Mouse (Mus musculus): ENCODE measurements around the gene Copz2. TPM values are rescaled to one million over a fixed set of nuclear protein-coding genes. Genes with fewer than 3 reads are reported as not detected.

Copz2 gene
- polyA plus RNA-seq, 1 experiment from 2014 or later: 105 TPM

DNA sequence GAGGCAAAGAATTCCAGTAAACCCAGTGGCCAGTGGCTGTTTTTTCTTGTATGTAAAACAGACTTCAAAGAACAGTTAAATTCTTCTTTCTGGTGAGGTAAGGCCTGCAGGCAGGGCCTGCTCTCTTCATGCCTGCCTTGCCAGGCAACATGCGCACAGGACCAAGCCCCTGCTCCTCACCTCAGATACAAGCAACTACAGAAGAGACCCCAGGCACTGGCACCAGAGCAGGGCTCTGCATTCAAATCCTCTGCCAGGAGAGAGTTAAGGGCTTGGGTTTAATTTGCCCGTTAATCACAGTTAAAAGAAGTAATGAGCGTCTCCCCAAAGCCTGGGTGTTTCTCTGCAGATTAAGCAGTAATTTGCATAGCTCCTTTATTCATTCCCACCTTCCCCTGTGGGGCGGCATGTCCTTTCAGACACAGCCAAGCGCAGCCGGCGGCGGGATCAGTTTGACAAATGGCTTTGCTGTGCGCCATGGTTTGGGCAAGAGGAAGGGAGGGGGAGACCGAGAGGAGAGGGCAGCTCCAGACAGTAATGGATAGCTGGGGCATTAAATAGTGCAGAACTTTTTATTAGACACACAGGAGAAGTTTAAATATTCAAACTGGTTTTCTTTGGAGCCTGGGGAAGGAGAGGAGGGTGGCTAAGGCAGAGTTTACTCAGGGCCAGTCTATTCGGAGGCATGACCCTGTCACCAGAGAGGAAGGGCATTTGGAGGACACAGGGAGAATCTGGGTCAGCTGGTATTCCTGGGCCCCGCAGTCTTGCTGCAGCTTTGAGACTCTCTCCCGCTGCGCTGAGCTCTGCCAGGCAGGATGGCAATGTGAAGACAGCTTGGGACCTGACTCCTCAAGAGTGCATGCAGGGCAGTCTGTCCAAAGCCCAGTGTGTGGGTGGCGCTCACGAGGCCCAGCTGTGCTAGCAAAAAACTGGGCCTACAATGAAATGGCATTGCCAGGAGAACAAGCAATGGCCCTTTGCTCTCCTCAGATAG lies 53.3 kb downstream of the Copz2 start:
- H3K4me1 ChIP-seq (ENCODE audit: insufficient read depth, low read depth, low read length): no peaks in the 10 kb centered on the region
- ATAC-seq (no peak), DNase-seq (ENCODE audit: low spot score) (no peak)
- TF ChIP-seq CTCF (IDR thresholded peaks at IDR 0.05) (no peak), EP300 (IDR thresholded peaks at IDR 0.05) (no peak)
- H3K36me3 ChIP-seq (ENCODE audit: insufficient read depth, low read length): 0 out of 2 replicates have a peak, but pooled peaks cover 2% of the 10 kb centered on the region
- H3K4me2 ChIP-seq (replicated peaks; ENCODE audit: low read depth, low read length): no peak overlapping the region
- WGBS: 27% methylated on average over 16 of the region's 16 CpGs
- no peak overlapping the region for H3K27ac ChIP-seq (ENCODE audit: low read length)
- no peaks in the 10 kb centered on the region for H3K9me3 ChIP-seq (ENCODE audit: low read length)
- H3K4me3 ChIP-seq (ENCODE audit: low read depth, low read length): no peak overlapping the region
- H3K27me3 ChIP-seq (replicated peaks; ENCODE audit: insufficient read depth, low read length): no peaks in the 10 kb centered on the region
- H3K9ac ChIP-seq (replicated peaks; ENCODE audit: low read depth): no peak overlapping the region

DNA sequence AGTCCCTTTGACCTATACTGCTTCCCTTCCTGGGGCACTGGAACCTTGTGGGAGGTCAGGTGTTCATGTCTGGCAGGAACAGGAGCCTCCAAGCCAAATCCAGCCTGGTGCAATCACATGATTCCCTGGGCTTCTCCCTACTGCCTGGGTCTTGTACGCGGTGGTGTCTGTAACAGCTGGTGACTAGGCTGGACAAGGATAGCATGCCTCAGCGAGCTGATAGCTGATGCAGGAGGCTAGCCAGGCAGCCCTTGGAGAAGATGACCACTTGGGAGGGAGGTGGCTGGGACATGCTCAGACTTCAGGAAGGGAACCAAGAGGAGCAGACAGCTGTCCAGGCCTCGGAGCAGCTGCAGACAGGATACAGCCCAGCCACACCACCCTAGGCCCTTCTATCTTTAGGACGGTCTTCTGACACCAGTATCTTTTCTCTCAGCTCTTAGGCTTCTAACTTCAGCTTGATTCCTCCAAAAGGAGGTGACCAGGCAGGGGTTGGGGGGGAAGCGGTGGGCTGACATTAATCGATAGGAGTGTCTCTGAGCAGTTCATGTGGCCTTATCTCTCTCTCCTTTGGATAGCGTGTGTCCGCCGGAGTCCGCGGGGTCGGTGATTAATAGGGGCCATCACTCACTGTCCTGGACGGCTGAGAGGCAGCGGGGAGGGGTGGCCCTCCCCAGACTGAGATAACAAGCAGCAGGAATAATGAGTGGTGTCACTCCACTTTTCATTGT lies 56.9 kb downstream of the Copz2 start:
- ATAC-seq: peak; percentile 27; the same call in 1 of the 2 replicates
- TF ChIP-seq CTCF (IDR thresholded peaks at IDR 0.05) (no peak), EP300 (IDR thresholded peaks at IDR 0.05) (no peak)
- Histone ChIP-seq H3K27ac (ENCODE audit: low read length) (no peak overlapping the region), H3K9me3 (ENCODE audit: low read length) (no peaks in the 10 kb centered on the region), H3K4me3 (ENCODE audit: low read depth, low read length) (no peak overlapping the region), H3K36me3 (ENCODE audit: insufficient read depth, low read length) (0 out of 2 replicates have a peak, but pooled peaks cover 7% of the 10 kb centered on the region), H3K9ac (replicated peaks; ENCODE audit: low read depth) (no peak overlapping the region), H3K27me3 (replicated peaks; ENCODE audit: insufficient read depth, low read length) (no peaks in the 10 kb centered on the region), H3K4me2 (replicated peaks; ENCODE audit: low read depth, low read length) (no peak overlapping the region), H3K4me1 (ENCODE audit: insufficient read depth, low read depth, low read length) (no peaks in the 10 kb centered on the region)
- 43% methylated on average over 15 of the region's 15 CpGs for WGBS
- no peak for DNase-seq (ENCODE audit: low spot score)

DNA sequence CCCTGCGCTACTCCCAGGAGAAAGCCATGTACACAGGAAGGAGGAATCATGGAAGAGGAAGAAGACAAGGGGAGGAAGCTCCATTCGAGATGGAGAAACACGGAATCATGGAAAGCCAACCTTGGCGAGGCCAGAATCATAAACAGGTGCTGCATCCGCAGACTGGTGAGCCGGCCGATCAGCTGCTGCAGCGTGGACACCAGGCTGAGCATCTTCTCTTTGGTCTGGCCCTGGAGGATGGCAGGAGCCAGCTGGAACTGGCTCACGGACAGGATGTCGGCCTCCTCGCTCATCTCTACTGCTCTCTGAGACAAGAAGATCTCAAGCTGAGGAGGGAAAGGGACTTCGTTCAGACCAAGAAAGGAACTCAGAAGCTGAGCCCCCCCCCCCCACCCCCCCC lies 58.9 kb downstream of the Copz2 start:
- Histone ChIP-seq H3K36me3 (ENCODE audit: insufficient read depth, low read length) (0 out of 2 replicates have a peak, but pooled peaks cover 7% of the 10 kb centered on the region), H3K4me3 (ENCODE audit: low read depth, low read length) (no peak overlapping the region), H3K9ac (replicated peaks; ENCODE audit: low read depth) (no peak overlapping the region), H3K4me1 (ENCODE audit: insufficient read depth, low read depth, low read length) (no peaks in the 10 kb centered on the region), H3K27ac (ENCODE audit: low read length) (no peak overlapping the region), H3K27me3 (replicated peaks; ENCODE audit: insufficient read depth, low read length) (no peaks in the 10 kb centered on the region), H3K4me2 (replicated peaks; ENCODE audit: low read depth, low read length) (no peak overlapping the region), H3K9me3 (ENCODE audit: low read length) (no peaks in the 10 kb centered on the region)
- ATAC-seq: no peak
- 86% methylated on average over 12 of the region's 12 CpGs for WGBS
- DNase-seq (ENCODE audit: low spot score): no peak
- TF ChIP-seq CTCF (IDR thresholded peaks at IDR 0.05) (no peak), EP300 (IDR thresholded peaks at IDR 0.05) (no peak)

DNA sequence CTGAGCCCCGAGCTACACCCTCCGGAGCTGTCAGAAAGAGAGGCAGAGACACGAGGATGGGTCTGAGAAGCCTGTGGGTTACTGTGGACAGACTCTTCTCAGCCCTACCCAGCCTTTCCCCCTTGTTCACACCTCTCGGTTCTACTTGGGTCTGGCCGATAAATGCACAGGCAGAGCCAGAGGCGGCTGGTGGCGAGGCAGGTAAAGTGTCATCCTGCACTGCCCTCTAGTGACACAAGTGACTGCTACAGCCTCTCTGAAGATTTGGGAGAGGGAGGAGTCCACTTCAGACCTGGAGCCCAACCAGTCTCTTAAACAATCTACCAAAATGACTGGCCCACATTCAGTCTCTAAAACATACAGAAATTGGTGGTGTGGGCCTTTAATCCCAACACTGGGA lies 60.3 kb downstream of the Copz2 start:
- ATAC-seq: peak; percentile 82
- H3K9ac ChIP-seq (replicated peaks; ENCODE audit: low read depth): no peak overlapping the region

More for the DNA sequence above, 60.3 kb downstream of the Copz2 start:
- TF ChIP-seq CTCF (IDR thresholded peaks at IDR 0.05) (peak; percentile 94), EP300 (IDR thresholded peaks at IDR 0.05) (no peak)
- Histone ChIP-seq H3K36me3 (ENCODE audit: insufficient read depth, low read length) (0 out of 2 replicates have a peak, but pooled peaks cover 7% of the 10 kb centered on the region), H3K4me2 (replicated peaks; ENCODE audit: low read depth, low read length) (no peak overlapping the region), H3K27me3 (replicated peaks; ENCODE audit: insufficient read depth, low read length) (no peaks in the 10 kb centered on the region), H3K27ac (ENCODE audit: low read length) (no peak overlapping the region), H3K4me1 (ENCODE audit: insufficient read depth, low read depth, low read length) (0 out of 2 replicates have a peak, but pooled peaks cover 2% of the 10 kb centered on the region), H3K9me3 (ENCODE audit: low read length) (no peaks in the 10 kb centered on the region), H3K4me3 (ENCODE audit: low read depth, low read length) (no peak overlapping the region)
- DNase-seq (ENCODE audit: low spot score): peak; percentile 92
- 27% methylated on average over 7 of the region's 7 CpGs for WGBS

MicroRNA genes within 50 kb of the gene (microRNA counts, 519-probe panel; counts per million panel counts)
- 6,240 counts per million, percentile 81 among the panel's probes with 10 or more counts for microRNA mmu-miR-152

Small RNA genes within 50 kb of the gene (microRNA-seq; reads per million reads assigned to microRNA genes)
- 306 reads per million, percentile 61 among the genes with 10 or more reads in this experiment for gene Mir152

Other genes starting within 250 kb of the Copz2 start
- 18.4 and 18.7 TPM in 2 replicates for gene Snx11, start 72.3 kb upstream of the Copz2 start, polyA plus RNA-seq (2015; fragmentation: Nextera tagmentation; extraction: Ambion mirVana)
- gene Cbx1, start 60.7 kb upstream of the Copz2 start, polyA plus RNA-seq (2015; fragmentation: Nextera tagmentation; extraction: Ambion mirVana): 48.6 and 54.0 TPM in 2 replicates
- 51.8 and 54.5 TPM in 2 replicates for gene Nfe2l1, start 19.9 kb upstream of the Copz2 start, polyA plus RNA-seq (2015; fragmentation: Nextera tagmentation; extraction: Ambion mirVana)
- 46.4 and 48.0 TPM in 2 replicates for gene Cdk5rap3, start 66.6 kb downstream of the Copz2 start, polyA plus RNA-seq (2015; fragmentation: Nextera tagmentation; extraction: Ambion mirVana)
- gene Prr15l, start 78.2 kb downstream of the Copz2 start, polyA plus RNA-seq (2015; fragmentation: Nextera tagmentation; extraction: Ambion mirVana): 126 and 127 TPM in 2 replicates
- 28.7 and 30.0 TPM in 2 replicates for gene Pnpo, start 94.1 kb downstream of the Copz2 start, polyA plus RNA-seq (2015; fragmentation: Nextera tagmentation; extraction: Ambion mirVana)
- gene Sp2, start 133.1 kb downstream of the Copz2 start, polyA plus RNA-seq (2015; fragmentation: Nextera tagmentation; extraction: Ambion mirVana): 9.1 and 10.6 TPM in 2 replicates
- gene Sp6, start 163.5 kb downstream of the Copz2 start, polyA plus RNA-seq (2015; fragmentation: Nextera tagmentation; extraction: Ambion mirVana): 0.56 and 0.81 TPM in 2 replicates
- gene Scrn2, start 180.1 kb downstream of the Copz2 start, polyA plus RNA-seq (2015; fragmentation: Nextera tagmentation; extraction: Ambion mirVana): 15.7 and 17.2 TPM in 2 replicates
- 7.5 and 9.8 TPM in 2 replicates for gene Lrrc46, start 191.5 kb downstream of the Copz2 start, polyA plus RNA-seq (2015; fragmentation: Nextera tagmentation; extraction: Ambion mirVana)
- 50.8 and 53.5 TPM in 2 replicates for gene Mrpl10, start 191.7 kb downstream of the Copz2 start, polyA plus RNA-seq (2015; fragmentation: Nextera tagmentation; extraction: Ambion mirVana)
- gene Osbpl7, start 200.8 kb downstream of the Copz2 start, polyA plus RNA-seq (2015; fragmentation: Nextera tagmentation; extraction: Ambion mirVana): 11.4 and 11.9 TPM in 2 replicates

Measured in lung, postnatal 0 days (tissue).